Mouse (Mus musculus): Measurements from ENCODE around the gene Fes. TPM values are rescaled to one million over a fixed set of nuclear protein-coding genes. Genes with fewer than 3 reads are reported as not detected.
A peak's percentile ranks its signal among the peaks of the same experiment; 100 is the strongest.

The Fes gene
- total RNA-seq, 2 experiments from 2014 or later, result 19.3 to 21.1 TPM

DNA sequence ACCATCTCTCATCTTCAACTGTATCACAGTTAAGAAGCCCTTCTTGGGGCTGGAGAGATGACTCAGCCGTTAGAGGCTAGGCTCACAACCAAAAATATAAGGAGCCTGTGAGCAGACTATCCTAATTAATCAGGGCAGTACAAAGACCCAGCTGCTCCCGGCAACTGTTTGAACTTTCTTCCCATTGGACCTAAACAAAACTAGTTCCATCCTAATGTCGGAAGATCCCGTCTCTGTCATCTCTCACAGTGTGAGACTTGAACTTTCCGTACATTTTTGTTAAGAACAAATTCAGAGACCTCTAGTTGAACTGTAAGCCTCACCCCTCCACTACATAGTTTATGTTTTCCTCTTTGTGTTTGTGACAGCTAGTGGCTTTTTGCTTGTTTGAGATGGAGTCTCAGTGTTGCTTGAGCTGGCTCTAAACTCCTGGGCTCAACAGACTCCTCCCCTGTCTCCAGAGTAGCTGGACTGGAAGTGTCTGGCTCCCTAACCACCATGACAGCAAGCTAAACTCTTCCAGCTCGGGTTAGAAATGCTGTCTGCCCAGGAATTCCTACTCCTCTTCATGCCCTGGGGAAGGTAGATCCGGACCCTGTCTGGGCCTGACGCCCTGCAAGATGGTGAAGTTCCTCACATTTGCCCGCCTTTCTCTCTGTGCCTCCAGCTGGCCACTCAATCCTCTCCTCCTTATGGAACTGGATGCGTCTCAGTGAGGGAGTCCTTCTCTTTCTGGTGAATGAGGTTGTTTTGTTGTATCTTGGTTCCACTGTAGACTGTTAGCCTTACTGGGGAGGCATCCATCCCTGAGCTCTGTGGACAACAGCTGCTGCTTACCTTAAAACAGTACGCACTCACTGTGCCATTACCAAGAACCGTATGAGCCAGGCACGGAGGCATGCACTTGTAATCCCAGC lies 39.8 kb downstream of the Fes start:
- DNase-seq (ENCODE audit: low spot score in 2 of 2), result no peak

DNA sequence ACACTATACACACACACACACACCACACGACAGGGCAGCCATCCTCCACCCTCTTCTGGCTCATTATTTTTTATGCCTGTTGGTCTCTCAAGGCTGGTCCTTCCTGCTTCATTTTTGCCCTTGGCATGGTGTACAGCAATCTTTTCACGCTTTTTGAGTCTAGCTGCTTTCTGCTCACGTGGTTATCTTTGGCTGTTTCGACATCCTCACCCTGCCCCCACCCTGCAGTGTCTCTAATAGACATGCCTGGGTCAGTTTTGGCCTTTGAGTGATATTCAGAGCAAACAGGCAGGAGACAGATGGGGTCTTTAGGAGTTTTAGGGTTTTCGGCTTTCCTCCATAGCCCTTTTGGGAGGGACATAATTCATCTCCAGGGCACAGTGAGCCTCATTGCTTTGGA lies 40.9 kb downstream of the Fes start:
- no peak for DNase-seq (ENCODE audit: low spot score in 2 of 2)

DNA sequence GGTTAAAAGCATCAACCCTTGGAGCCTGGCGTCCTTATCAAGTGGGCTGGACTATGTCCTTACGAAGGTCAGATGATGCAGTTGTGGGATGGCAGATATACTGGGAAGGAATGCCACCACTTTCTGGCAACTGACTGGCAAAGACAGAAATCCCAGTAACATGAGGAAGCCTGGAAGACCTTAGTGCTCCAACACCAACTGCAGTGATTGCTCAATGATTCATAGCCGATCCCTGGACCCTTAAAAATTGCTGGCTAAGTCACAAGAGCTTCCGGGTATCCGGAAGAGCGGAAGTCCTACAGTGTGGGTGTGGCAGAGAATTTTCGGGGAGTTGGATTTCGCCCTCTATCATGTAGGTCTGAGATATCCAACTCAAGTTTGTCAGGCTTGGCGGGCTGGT lies 41.6 kb downstream of the Fes start:
- no peak for DNase-seq (ENCODE audit: low spot score in 2 of 2)

DNA sequence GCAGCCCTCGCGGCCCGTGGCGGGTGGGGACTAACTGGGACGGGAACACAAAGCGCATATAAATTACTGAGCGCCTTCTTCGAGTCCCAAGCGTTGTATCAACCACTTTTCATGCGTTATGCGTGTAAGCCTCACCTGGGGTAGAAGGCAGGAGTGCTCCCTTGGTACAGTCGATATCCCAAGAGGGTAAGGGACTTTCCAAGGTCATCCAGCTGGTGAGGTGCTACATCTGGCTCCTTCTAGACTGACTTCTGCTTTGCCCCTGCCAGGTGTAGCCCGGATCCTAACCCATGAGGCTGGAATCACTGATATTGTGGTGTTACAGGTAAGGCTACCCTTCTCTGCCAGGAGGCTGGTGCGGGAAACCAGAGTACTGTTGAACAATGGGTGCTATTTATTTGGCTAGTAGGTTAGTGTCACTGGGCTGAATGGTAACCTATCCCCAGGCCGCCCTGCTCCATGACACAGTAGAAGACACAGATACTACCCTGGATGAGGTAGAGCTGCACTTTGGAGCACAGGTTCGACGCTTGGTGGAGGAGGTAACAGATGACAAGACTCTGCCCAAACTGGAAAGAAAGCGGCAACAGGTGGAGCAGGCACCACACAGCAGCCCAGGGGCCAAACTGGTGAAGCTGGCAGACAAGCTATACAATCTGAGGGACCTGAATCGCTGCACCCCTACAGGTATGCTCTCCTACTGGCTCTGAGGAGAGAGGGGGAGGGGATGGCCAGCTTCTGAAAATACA lies 44.3 kb downstream of the Fes start:
- DNase-seq (ENCODE audit: low spot score in 2 of 2), result no peak

DNA sequence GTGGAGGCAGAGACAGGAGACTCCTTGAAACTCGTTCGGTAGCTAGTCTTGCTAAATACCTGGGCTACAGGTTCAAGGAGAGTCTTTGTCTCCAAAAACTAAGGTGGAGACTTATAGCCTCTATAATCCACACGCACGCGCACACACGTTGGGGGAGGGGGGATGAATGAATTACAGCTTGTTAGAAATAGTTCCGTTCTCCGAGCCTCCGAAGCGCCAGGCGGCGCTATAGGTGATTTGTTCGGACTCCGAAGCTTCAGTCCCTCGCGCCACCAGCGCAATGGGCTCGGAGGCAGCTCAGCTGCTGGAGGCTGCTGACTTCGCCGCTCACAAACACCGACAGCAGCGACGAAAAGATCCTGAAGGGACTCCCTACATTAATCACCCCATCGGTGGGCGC lies 44.9 kb downstream of the Fes start, which contains the start of gene Hddc3:
Gene Hddc3, plus strand, starts transcription at position 247 of the 400 bp plus-strand sequence.
- peak; percentile 85 to 87 for DNase-seq (ENCODE audit: low spot score in 2 of 2)

DNA sequence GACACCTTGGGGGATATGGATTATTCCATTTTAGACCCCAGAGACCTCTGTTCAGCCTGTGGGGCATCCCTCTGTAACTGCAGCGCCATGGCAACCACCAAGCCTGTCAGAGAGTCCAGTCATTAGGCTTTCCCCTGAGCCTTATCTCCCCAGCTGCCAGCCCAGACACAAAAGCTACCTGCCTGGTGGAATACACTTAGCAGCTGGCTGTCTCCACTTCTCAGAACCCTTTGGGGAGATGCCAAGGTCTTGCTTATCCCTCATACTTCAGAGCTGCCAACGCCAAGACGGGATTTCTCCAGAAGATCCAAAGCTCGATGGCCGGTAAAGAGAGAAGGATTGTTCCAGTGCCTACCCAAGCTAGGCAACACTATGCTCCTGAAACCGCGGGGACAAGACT lies 46.0 kb downstream of the Fes start:
- no peak for DNase-seq (ENCODE audit: low spot score in 2 of 2)

DNA sequence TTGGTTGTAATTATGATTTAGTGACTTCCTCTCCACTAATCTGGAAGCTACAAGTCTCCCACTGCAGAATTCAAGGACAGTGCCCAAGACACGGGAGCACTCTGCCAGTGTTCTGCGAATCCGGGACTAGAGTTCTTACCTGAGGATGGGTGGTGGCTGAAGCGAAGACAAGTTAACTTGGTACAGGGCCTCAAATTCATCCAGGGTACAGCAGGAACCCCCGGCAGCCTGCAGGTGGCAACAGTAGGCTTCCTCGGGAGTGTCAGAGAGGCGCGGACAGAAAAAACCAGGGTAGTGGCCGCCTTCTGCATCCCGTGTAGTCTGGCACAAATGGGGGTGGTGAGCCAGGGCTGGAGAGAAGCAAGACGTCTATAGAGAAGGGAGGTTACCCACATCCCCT lies 47.0 kb downstream of the Fes start, which contains the start of gene Unc45a:
Gene Unc45a, minus strand, starts transcription at position 213 of the 400 bp plus-strand sequence.
- peak in 1 of 2 experiments; percentile 50 for DNase-seq (ENCODE audit: low spot score in 2 of 2)

DNA sequence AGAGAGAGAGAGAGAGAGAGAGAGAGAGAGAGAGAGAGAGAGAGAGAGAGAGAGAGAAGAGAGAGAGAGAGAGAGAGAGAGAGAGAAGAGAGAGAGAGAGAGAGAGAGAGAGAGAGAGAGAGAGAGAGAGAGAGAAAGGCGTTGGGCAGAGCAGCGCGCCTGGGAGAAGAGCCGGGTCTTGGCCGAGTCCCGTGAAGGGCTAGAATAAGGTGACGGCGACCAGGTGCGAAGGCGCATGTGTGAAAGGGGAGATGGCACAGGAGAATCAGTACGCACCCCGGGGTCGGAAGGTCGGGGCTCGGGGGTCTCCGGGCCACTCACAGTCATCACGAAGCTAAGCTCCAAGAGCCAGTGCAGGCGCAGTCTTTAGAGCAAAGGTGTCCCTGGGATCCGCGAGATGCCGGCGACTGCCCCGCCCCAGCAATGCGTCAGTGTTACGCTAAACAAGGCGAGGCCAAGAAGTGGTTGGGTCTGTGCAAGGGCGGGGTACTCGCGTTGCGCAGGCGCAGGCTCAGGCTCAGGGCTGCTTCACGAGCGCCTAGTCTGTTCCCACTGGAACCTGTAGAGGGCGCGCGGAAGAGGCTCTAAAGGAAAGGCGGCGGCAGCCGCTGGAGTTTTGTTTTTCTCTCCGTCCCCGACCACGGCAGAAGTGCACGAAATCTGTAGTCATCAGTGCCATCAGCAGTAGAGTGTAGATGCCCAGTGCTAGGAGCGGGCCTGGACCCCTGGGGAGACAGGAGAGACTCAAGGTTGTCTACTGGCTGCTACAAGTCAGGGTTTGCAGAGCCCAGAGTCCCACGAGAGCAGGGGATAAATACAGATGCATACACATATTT lies 47.7 kb downstream of the Fes start:
- peak; percentile 84 to 97 for DNase-seq (ENCODE audit: low spot score in 2 of 2)

DNA sequence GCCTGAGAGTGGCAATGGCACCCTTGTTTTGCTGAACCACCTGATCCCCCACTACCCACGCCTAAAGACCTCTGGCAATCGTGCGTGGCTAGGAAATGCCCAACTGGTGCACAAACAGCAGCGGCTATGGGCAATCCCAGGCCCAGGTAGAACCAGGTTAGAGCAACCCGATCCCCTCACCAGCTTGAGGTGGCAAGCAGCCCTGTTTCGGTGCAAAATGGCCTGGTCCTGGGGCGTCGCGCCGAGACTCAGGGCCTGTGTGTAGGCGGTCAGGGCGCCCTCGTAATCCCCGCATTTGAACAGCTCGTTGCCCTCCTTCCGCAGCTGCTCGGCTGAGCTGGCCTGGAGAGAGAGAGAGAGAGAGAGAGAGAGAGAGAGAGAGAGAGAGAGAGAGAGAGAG lies 48.4 kb downstream of the Fes start:
- DNase-seq (ENCODE audit: low spot score in 2 of 2), result no peak

DNA sequence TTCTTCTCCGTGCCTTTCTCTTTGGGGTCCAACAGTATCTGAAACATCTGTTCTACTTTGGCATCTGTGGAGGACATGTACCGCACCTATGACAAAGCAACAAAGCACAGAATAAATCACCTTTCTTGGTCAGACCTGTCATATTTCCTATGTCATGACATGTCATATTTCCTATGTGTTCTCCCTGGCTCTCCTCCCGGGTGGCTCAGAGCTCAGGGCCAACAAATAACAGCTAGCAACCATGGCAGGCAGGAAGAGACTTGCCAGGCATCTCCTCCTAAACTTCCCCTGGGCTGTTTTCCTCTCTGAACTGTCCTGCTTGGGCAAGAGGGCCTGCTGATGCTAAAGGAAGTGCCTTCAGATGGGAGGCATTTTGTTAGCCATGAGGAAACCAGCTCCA lies 50.8 kb downstream of the Fes start:
- no peak for DNase-seq (ENCODE audit: low spot score in 2 of 2)

DNA sequence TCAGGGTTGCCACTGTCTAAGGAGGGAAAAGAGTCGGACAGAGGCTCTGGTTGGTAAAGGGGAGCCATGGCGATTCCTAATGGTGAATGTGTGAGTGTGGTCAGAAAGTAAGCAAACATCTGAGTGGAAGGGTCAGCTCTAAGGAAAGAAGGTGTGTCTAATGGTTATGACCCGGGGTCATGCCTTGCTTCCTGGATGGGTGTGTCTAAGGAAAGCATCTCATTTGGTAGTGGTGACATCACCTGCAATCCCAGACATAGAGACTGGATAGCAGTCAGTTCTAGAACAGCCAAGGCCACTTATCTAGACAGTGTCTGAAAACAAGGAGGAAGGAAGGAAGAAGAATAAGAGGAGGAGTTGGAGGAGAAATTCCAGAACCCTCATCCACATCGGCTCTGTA lies 52.9 kb downstream of the Fes start:
- no peak for DNase-seq (ENCODE audit: low spot score in 2 of 2)

DNA sequence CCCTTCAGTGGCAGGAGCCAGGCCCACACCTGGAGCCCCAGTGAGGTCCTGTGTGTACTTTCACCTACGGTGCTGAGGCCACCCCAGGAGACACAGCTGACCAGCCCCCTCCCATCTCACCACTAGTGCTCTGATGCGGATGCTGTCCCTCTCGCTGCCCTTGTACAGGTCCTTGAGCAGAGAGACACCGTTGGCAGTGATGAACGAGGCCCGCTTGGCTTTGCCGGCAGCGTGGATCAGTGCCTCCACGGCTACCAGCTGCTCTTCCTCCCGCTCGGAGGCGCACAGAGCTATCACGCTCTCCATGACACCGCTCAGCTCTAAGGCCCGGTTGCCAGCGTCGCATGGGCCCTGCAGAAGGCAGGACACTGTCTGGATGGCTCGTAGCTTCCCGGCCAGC lies 56.3 kb downstream of the Fes start:
- no peak for DNase-seq (ENCODE audit: low spot score in 2 of 2)

DNA sequence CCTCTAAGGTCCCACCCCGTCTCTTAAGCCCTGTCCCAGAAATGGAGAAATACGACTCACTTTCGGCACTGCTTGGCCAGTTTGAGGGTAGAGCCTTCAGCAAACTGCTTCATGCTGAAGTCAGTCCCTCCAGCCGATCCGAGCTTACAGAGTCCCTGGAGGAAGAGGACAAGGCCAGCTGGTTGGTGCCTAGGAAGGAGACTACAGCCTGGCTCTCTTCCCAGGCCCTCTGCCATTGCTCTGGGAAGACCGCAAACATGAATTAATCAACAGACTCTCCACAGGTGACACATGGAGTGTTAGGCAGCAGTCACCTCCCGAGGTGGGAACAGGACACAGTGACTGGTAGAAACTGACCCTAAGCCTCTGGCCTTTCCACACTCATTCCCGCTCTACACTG lies 57.5 kb downstream of the Fes start:
- no peak for DNase-seq (ENCODE audit: low spot score in 2 of 2)

Other genes with a start within 250 kb of the Fes start
- 10 to 100 TPM; 62.1 to 66.9 TPM for gene Sema4b, start 201.1 kb downstream of the Fes start, total RNA-seq (2021)
- 10 to 100 TPM; 50.5 to 52.1 TPM for gene Cib1, start 155.1 kb downstream of the Fes start, total RNA-seq (2021)
- gene Gdpgp1, start 155.1 kb downstream of the Fes start, total RNA-seq (2021), result 1 to 10 TPM; 5.0 to 5.1 TPM
- gene Ttll13, start 141.6 kb downstream of the Fes start, total RNA-seq (2021), result 1 to 10 TPM; 3.2 to 4.5 TPM
- 10 to 100 TPM; 52.0 to 58.2 TPM for gene Ngrn, start 126.7 kb downstream of the Fes start, total RNA-seq (2021)
- gene Vps33b, start 118.3 kb downstream of the Fes start, total RNA-seq (2021), result 10 to 100 TPM; 20.1 to 22.9 TPM
- gene Prc1, start 93.5 kb downstream of the Fes start, total RNA-seq (2021), result 10 to 100 TPM; 54.3 to 63.7 TPM
- gene Rccd1, start 63.5 kb downstream of the Fes start, total RNA-seq (2021), result 10 to 100 TPM; 15.8 to 20.5 TPM
- gene Unc45a, start 46.9 kb downstream of the Fes start, total RNA-seq (2021), result 10 to 100 TPM; 43.6 to 53.5 TPM
- 10 to 100 TPM; 41.8 to 42.4 TPM for gene Hddc3, start 44.8 kb downstream of the Fes start, total RNA-seq (2021)
- gene Man2a2, start 16.6 kb downstream of the Fes start, total RNA-seq (2021), result 100 to 1,000 TPM; 106 to 111 TPM
- gene Furin, start 17.5 kb upstream of the Fes start, total RNA-seq (2021), result 100 to 1,000 TPM; 137 to 140 TPM
- 10 to 100 TPM; 13.9 to 18.0 TPM for gene Blm, start 147.2 kb upstream of the Fes start, total RNA-seq (2021)